Mouse (Mus musculus): Measurements from ENCODE around the gene Adamts7. TPM values are rescaled to one million over a fixed set of nuclear protein-coding genes. Genes with fewer than 3 reads are reported as not detected.

The Adamts7 gene
- polyA plus RNA-seq, 1 experiment from 2014 or later: 12.1 TPM

Other genes with a start within 250 kb of the Adamts7 start
- gene Ctsh, start 108.9 kb upstream of the Adamts7 start, polyA plus RNA-seq (2015; fragmentation: Nextera tagmentation; extraction: Ambion mirVana): 17.4 and 25.4 TPM in 2 replicates
- gene Morf4l1, start 48.3 kb upstream of the Adamts7 start, polyA plus RNA-seq (2015; fragmentation: Nextera tagmentation; extraction: Ambion mirVana): 546 and 556 TPM in 2 replicates
- 5.9 and 6.5 TPM in 2 replicates for gene Tbc1d2b, start 107.7 kb downstream of the Adamts7 start, polyA plus RNA-seq (2015; fragmentation: Nextera tagmentation; extraction: Ambion mirVana)